Mouse (Mus musculus): Measurements from ENCODE around the gene Gtsf1l. TPM values are rescaled to one million over a fixed set of nuclear protein-coding genes. Genes with fewer than 3 reads are reported as not detected.

Gtsf1l gene
- total RNA-seq, 2 experiments from 2014 or later: not detected

DNA sequence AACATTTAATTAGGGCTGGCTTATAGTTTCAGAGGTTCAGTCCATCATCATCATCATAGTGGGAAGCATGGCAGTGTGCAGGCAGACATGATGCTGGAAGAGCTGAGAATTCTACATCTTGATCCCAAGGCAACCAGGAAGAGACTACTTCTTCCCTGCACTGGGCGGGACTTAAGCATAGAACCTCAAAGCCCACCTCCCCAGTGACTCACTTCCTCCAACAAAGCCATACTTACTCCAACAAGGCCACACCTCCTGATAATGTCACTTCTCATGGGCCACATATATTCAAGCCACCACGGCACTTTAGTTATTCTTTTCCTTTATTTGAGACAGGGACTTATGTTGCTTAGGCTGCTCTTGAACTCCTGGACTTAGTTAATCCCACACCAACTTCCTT is 38.5 kb downstream of the Gtsf1l start:
- no peak for DNase-seq

DNA sequence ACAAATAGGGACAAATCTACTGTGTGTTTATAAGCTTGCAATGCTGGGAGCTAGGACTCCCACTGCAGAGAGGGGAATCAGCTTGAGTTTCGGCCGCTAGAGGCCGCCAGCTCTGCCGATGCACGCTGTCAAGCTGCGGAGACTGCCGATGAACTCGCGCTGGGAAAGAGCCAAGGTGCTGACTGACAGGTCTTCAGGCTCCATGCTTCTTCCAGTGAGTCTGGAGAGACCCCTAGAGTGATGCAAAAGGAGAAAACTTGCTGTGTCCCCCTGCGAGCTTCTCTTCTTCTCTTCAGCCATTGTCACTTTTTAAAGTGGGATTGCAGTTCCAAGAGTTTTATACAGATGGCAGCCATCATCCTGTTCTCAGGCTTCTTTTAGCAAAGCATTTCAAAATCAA is 39.5 kb downstream of the Gtsf1l start:
- peak; percentile 82 for DNase-seq

DNA sequence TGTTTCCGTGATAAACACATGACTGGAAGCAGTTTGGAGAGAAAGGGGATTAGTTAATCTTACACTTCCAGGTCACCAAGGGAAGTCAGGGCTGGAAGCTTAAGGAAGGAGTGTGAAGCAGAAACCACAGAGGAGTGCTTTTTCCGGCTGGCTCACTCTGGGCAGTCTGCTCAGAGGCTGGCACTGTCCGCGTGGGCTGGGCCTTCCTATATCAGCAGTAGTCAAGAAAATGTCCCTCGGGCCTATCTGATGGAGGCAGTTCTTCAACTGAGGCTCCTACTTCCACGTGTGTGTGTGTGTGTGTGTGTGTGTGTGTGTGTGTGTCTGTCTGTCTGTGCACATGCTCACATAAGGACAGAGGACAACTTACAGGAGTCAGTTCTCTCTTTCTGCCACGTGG is 47.7 kb downstream of the Gtsf1l start:
- no peak for DNase-seq

Small RNA genes lying within 50 kb of the gene (microRNA-seq; reads per million reads assigned to microRNA genes)
- gene Gm22174 (not detected), gene Mir7003 (not detected)

Other genes with a start within 250 kb of the Gtsf1l start
- gene Srsf6, start 156.3 kb downstream of the Gtsf1l start, total RNA-seq (2021): 100 to 1,000 TPM; 149 to 168 TPM
- under 1 TPM; 0.33 to 0.63 TPM for gene L3mbtl1, start 144.4 kb downstream of the Gtsf1l start, total RNA-seq (2021)
- 1 to 10 TPM; 2.1 to 3.1 TPM for gene Sgk2, start 100.5 kb downstream of the Gtsf1l start, total RNA-seq (2021)
- gene Ift52, start 70.5 kb downstream of the Gtsf1l start, total RNA-seq (2021): 10 to 100 TPM; 35.6 to 38.1 TPM
- gene Mybl2, start 33.2 kb downstream of the Gtsf1l start, total RNA-seq (2021): 10 to 100 TPM in 1 of 2 experiments, 1 to 10 TPM in 1; 8.8 to 11.1 TPM
- 1 to 10 TPM; 3.9 to 5.0 TPM for gene Tox2, start 115.3 kb upstream of the Gtsf1l start, total RNA-seq (2021)